Mouse (Mus musculus) liver, embryonic 12.5 days (tissue): ENCODE results near the gene Golt1b. TPM values are rescaled to one million over a fixed set of nuclear protein-coding genes. Genes with fewer than 3 reads are reported as not detected.

ENCODE experiments used
- ATAC-seq: fragments of 200-750 bp; cut with Nextera tagmentation; 2 replicates; pipeline ENCODE4 v1.8.0; 2017; ENCODE audit warnings: moderate number of reproducible peaks, mild to moderate bottlenecking, moderate library complexity
- H3K27ac ChIP-seq: fragments of 300-500 bp; sonication (generic); 2 replicates; pipeline ENCODE4 v1.5.1; 2016; ENCODE audit warnings: mild to moderate bottlenecking
- H3K27me3 ChIP-seq: fragments of 300-500 bp; sonication (generic); replicated peaks from 2 replicates; pipeline ENCODE4 v1.6.1; 2016; ENCODE audit warnings: mild to moderate bottlenecking, moderate library complexity
- H3K36me3 ChIP-seq: fragments of 300-500 bp; sonication (generic); 2 replicates; pipeline ENCODE4 v1.6.1; 2016; ENCODE audit warnings: mild to moderate bottlenecking, moderate library complexity
- H3K4me1 ChIP-seq: fragments of 300-500 bp; sonication (generic); 2 replicates; pipeline ENCODE4 v1.6.1; 2016
- H3K4me2 ChIP-seq: fragments of 300-500 bp; sonication (generic); 2 replicates; pipeline ENCODE4 v1.6.1; 2016; ENCODE audit warnings: mild to moderate bottlenecking, moderate library complexity
- H3K4me3 ChIP-seq: fragments of 300-500 bp; sonication (generic); 2 replicates; pipeline ENCODE4 v1.5.1; 2016; ENCODE audit warnings: mild to moderate bottlenecking, moderate library complexity
- H3K9ac ChIP-seq: fragments of 300-500 bp; sonication (generic); 2 replicates; pipeline ENCODE4 v1.6.1; 2016; ENCODE audit warnings: mild to moderate bottlenecking, moderate library complexity
- H3K9me3 ChIP-seq: fragments of 300-500 bp; sonication (generic); replicated peaks from 2 replicates; pipeline ENCODE4 v1.6.1; 2016; ENCODE audit warnings: mild to moderate bottlenecking, moderate library complexity
- WGBS: fragments of 180-500 bp; shearing (Covaris S2); methylation state at CpG from one replicate; pipeline ENCODE4 v1.1.7; 2016; ENCODE audit not compliant: insufficient replicate concordance; 5-methylcytosine and 5-hydroxymethylcytosine counted together
- polyA plus RNA-seq: library from polyadenylated mRNA; unstranded; fragments of >200 nt; fragmentation: Nextera tagmentation; extraction: Ambion mirVana; gene quantifications from 2 replicates; pipeline ENCODE4 v1.2.1, GENCODE M21; 2016

Golt1b gene
- polyA plus RNA-seq, 1 experiment from 2014 or later, result 54.6 TPM

- Histone ChIP-seq H3K36me3 (peaks cover 90% of the 10 kb centered on the region), H3K4me1 (no peaks in the 10 kb centered on the region), H3K4me2 (no peak overlapping the region), H3K27me3 (no peaks in the 10 kb centered on the region), H3K9me3 (no peaks in the 10 kb centered on the region), H3K4me3 (no peak overlapping the region), H3K9ac (no peak overlapping the region), H3K27ac (no peak overlapping the region)
- 70% methylated on average over 9 of the region's 9 CpGs for WGBS
- no peak for ATAC-seq
Observed at GRCm38 (mm10) chr6:142363019-142363576, 23.9 kb upstream of the Golt1b start.

- Histone ChIP-seq H3K27me3 (no peaks in the 10 kb centered on the region), H3K9ac (no peak overlapping the region), H3K36me3 (peaks cover 91% of the 10 kb centered on the region), H3K4me2 (no peak overlapping the region), H3K4me1 (no peaks in the 10 kb centered on the region), H3K27ac (no peak overlapping the region), H3K9me3 (no peaks in the 10 kb centered on the region), H3K4me3 (no peak overlapping the region)
- WGBS, result 78% methylated on average over 8 of the region's 8 CpGs
- no peak for ATAC-seq
Observed at GRCm38 (mm10) chr6:142365742-142366472, 21.1 kb upstream of the Golt1b start.

DNA sequence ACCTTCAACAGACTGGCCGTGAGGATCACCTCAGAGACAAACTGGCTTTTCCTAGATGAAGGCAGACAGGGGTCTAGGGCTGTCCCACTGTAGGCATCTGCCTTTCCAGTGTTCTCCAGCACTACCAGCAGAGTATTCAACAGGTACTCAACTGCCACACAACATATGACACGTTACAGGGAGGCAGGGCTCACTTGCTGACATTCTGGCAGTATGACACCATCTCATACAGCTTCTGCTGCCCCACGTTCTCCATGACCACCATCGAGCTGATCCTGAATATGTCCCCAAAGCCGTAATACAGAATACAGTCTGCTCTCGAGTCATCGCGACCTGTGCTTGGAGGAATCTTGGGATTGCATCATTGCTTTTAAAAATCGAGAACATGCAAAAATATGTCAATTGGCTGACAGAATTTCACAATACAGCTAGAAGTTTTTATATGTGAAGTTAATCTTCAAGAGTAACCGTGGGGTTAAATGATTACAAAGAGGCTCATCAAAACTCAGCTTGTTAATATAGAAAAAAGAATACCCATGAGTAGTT lies 20.5 kb upstream of the Golt1b start:
- 79% methylated on average over 10 of the region's 10 CpGs for WGBS
- Histone ChIP-seq H3K4me1 (no peaks in the 10 kb centered on the region), H3K4me2 (no peak overlapping the region), H3K27me3 (no peaks in the 10 kb centered on the region), H3K9ac (no peak overlapping the region), H3K9me3 (no peaks in the 10 kb centered on the region), H3K4me3 (no peak overlapping the region), H3K27ac (no peak overlapping the region), H3K36me3 (peaks cover 90% of the 10 kb centered on the region)
- no peak for ATAC-seq

- no peaks in the 10 kb centered on the region for H3K27me3 ChIP-seq
- no peaks in the 10 kb centered on the region for H3K4me1 ChIP-seq
- no peak for ATAC-seq
- H3K4me2 ChIP-seq, result no peak overlapping the region
- H3K9me3 ChIP-seq, result no peaks in the 10 kb centered on the region
- no peak overlapping the region for H3K4me3 ChIP-seq
- H3K27ac ChIP-seq, result no peak overlapping the region
- 84% methylated on average over 3 of the region's 3 CpGs for WGBS
- no peak overlapping the region for H3K9ac ChIP-seq
- peaks cover 91% of the 10 kb centered on the region for H3K36me3 ChIP-seq
Observed at GRCm38 (mm10) chr6:142367565-142367964, 19.5 kb upstream of the Golt1b start.

- Histone ChIP-seq H3K9me3 (no peaks in the 10 kb centered on the region), H3K27ac (no peak overlapping the region), H3K27me3 (no peaks in the 10 kb centered on the region), H3K4me1 (no peaks in the 10 kb centered on the region), H3K9ac (no peak overlapping the region), H3K4me2 (no peak overlapping the region), H3K36me3 (peaks cover 92% of the 10 kb centered on the region), H3K4me3 (no peak overlapping the region)
- ATAC-seq, result no peak
- WGBS, result 80% methylated on average over 3 of the region's 3 CpGs
Observed at GRCm38 (mm10) chr6:142369568-142369967, 17.5 kb upstream of the Golt1b start.

GRCm38 (mm10) chr6:142377081-142377480 lies 9.9 kb upstream of the Golt1b start:
- Histone ChIP-seq H3K4me2 (no peak overlapping the region), H3K4me1 (no peaks in the 10 kb centered on the region), H3K9ac (no peak overlapping the region), H3K27me3 (no peaks in the 10 kb centered on the region), H3K36me3 (peaks cover 73% of the 10 kb centered on the region), H3K4me3 (no peak overlapping the region), H3K9me3 (no peaks in the 10 kb centered on the region), H3K27ac (no peak overlapping the region)
- 74% methylated on average over 1 of the region's 1 CpGs for WGBS
- no peak for ATAC-seq

- Histone ChIP-seq H3K27ac (no peak overlapping the region), H3K9ac (no peak overlapping the region), H3K4me1 (no peaks in the 10 kb centered on the region), H3K4me2 (no peak overlapping the region), H3K4me3 (no peak overlapping the region), H3K27me3 (no peaks in the 10 kb centered on the region), H3K9me3 (no peaks in the 10 kb centered on the region), H3K36me3 (peaks cover 61% of the 10 kb centered on the region)
- 79% methylated on average over 8 of the region's 8 CpGs for WGBS
- ATAC-seq, result no peak
Observed at GRCm38 (mm10) chr6:142378576-142379330, 8.3 kb upstream of the Golt1b start.

GRCm38 (mm10) chr6:142379961-142380360 lies 7.1 kb upstream of the Golt1b start:
- WGBS, result 92% methylated on average over 6 of the region's 6 CpGs
- H3K4me3 ChIP-seq, result no peak overlapping the region
- no peaks in the 10 kb centered on the region for H3K9me3 ChIP-seq
- H3K27ac ChIP-seq, result no peak overlapping the region
- no peak overlapping the region for H3K4me2 ChIP-seq
- peaks cover 56% of the 10 kb centered on the region for H3K36me3 ChIP-seq
- H3K9ac ChIP-seq, result no peak overlapping the region
- H3K27me3 ChIP-seq, result no peaks in the 10 kb centered on the region
- no peaks in the 10 kb centered on the region; the same call in 1 of the 2 replicates for H3K4me1 ChIP-seq
- no peak for ATAC-seq

DNA sequence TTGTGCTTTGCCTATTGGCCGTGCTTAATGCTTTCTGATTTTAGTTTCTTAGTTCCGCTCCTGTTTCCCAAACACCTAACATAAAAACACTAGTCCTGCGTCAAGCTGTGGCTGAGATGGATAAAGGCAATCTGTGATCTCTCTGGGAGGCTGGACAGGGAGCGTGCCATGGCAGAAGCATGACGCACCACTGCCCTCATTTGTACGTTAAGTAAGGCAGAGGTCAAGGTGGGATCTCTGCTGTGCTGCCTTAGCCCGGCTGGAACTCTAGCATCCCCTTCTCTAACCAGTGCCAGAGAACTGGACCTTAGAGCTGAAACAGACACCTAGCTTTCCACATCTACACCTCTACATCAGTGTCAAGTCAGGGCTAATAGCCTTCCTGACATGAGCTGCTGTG lies 5.4 kb upstream of the Golt1b start:
- Histone ChIP-seq H3K27ac (no peak overlapping the region), H3K9me3 (no peaks in the 10 kb centered on the region), H3K4me3 (no peak overlapping the region), H3K4me1 (peaks cover 12% of the 10 kb centered on the region), H3K9ac (no peak overlapping the region), H3K27me3 (no peaks in the 10 kb centered on the region), H3K4me2 (no peak overlapping the region), H3K36me3 (peaks cover 40% of the 10 kb centered on the region)
- 87% methylated on average over 7 of the region's 7 CpGs for WGBS
- ATAC-seq, result no peak

- H3K27ac ChIP-seq, result no peak overlapping the region
- no peaks in the 10 kb centered on the region for H3K27me3 ChIP-seq
- ATAC-seq, result no peak
- no peak overlapping the region for H3K4me3 ChIP-seq
- H3K36me3 ChIP-seq, result peaks cover 25% of the 10 kb centered on the region
- no peak overlapping the region for H3K9ac ChIP-seq
- peaks cover 29% of the 10 kb centered on the region for H3K4me1 ChIP-seq
- no peak overlapping the region for H3K4me2 ChIP-seq
- WGBS, result 86% methylated on average over 9 of the region's 9 CpGs
- H3K9me3 ChIP-seq, result no peaks in the 10 kb centered on the region
Observed at GRCm38 (mm10) chr6:142384521-142384920, 2.5 kb upstream of the Golt1b start.

DNA sequence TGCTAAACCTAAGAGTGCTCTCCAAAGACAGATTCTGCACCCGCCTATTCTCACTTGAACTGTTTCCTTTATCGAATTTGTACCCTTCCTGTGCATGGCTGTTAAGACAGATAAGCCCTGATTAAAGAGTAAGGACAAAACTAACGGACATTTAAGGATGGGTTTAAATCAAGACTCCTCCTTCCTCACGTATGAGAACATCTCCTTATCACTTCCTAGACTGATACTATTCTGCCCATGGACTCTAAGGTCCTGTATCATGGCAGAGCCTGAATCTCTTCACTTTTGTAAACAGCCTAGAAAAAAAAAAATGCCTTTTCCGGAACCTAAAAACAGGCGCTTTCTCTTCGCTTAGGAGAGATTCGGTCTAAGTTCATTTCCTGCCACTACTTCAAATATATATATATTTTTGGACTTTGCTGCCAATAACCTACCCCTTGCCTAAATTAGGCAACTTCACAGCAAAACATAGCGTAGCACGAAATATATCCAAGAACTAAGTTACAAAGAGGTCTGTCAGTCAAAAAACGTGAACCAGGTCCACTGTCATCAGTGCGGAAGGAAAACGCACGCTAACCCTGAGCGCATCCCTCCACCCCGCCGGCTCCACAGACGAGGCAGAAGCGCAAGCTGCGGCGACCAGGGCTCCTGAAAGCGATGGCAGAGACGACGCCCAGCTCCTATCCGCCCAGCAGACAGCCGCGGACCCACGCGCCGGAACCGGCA lies 573 bp upstream of the Golt1b start:
- Histone ChIP-seq H3K4me3 (peak overlapping the region; percentile 95), H3K9me3 (no peaks in the 10 kb centered on the region), H3K27me3 (no peaks in the 10 kb centered on the region), H3K36me3 (peaks cover 21% of the 10 kb centered on the region; the same call in 1 of the 2 replicates), H3K9ac (peak overlapping the region; percentile 73), H3K27ac (peak overlapping the region; percentile 82), H3K4me1 (peaks cover 32% of the 10 kb centered on the region), H3K4me2 (peak overlapping the region; percentile 87)
- peak; percentile 72 for ATAC-seq
- 1% methylated on average over 31 of the region's 31 CpGs for WGBS
